Mouse (Mus musculus): ENCODE results near the gene Cfap97. TPM values are rescaled to one million over a fixed set of nuclear protein-coding genes. Genes with fewer than 3 reads are reported as not detected.

Cfap97 gene
- polyA plus RNA-seq, 1 experiment: 8.1 TPM

DNA sequence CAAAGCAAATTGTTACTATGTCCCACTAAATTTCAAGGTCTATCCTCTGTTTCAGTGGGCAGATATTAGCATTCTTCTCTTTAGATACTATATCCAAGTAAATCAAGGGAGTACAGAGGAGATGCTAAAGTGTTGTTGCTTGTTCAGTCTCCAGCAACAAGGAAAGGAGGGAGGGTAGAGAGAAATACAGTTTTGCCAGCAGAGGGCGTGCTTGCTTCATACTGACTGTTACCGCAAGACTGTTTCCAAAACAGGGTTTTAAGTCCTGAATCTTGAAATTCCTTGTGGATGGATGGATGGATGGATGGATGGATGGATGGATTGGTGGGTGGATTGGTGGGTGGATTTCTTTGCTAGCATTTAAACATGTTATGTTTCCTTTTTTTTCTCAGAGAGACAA lies 33.8 kb downstream of the Cfap97 start:
- DNase-seq: peak; percentile 57
- Histone ChIP-seq H3K4me3 (ENCODE audit: control insufficient read depth, insufficient read depth, low read length) (no peak overlapping the region), H3K27me3 (ENCODE audit: control insufficient read depth, insufficient read depth, low read length) (no peaks in the 10 kb centered on the region), H3K27ac (ENCODE audit: control insufficient read depth, insufficient read depth, low read length) (no peak overlapping the region), H3K36me3 (ENCODE audit: control insufficient read depth, insufficient read depth, low read length) (no peaks in the 10 kb centered on the region), H3K4me1 (replicated peaks; ENCODE audit: control insufficient read depth, insufficient read depth, low read length) (no peaks in the 10 kb centered on the region)
- 38% methylated on average over 2 of the region's 2 CpGs for WGBS
- TF ChIP-seq POLR2A (IDR thresholded peaks at IDR 0.05; ENCODE audit: control insufficient read depth, extremely low read depth, insufficient read depth, low read length, poor library complexity) (no peak), CTCF (IDR thresholded peaks at IDR 0.05; ENCODE audit: borderline replicate concordance, control insufficient read depth, extremely low read depth, insufficient read depth, low read length, poor library complexity) (no peak)

- 94% methylated on average over 8 of the region's 8 CpGs for WGBS
- no peak for DNase-seq
- peaks cover 15% of the 10 kb centered on the region for H3K36me3 ChIP-seq (ENCODE audit: control insufficient read depth, insufficient read depth, low read length)
- H3K4me3 ChIP-seq (ENCODE audit: control insufficient read depth, insufficient read depth, low read length): no peak overlapping the region
- no peaks in the 10 kb centered on the region for H3K27me3 ChIP-seq (ENCODE audit: control insufficient read depth, insufficient read depth, low read length)
- no peak for TF ChIP-seq CTCF (IDR thresholded peaks at IDR 0.05; ENCODE audit: borderline replicate concordance, control insufficient read depth, extremely low read depth, insufficient read depth, low read length, poor library complexity)
- TF ChIP-seq POLR2A (IDR thresholded peaks at IDR 0.05; ENCODE audit: control insufficient read depth, extremely low read depth, insufficient read depth, low read length, poor library complexity): no peak
- no peak overlapping the region for H3K27ac ChIP-seq (ENCODE audit: control insufficient read depth, insufficient read depth, low read length)
- H3K4me1 ChIP-seq (replicated peaks; ENCODE audit: control insufficient read depth, insufficient read depth, low read length): no peaks in the 10 kb centered on the region
Measured at GRCm38 (mm10) chr8:46193100-46193499, 41.5 kb downstream of the Cfap97 start.

DNA sequence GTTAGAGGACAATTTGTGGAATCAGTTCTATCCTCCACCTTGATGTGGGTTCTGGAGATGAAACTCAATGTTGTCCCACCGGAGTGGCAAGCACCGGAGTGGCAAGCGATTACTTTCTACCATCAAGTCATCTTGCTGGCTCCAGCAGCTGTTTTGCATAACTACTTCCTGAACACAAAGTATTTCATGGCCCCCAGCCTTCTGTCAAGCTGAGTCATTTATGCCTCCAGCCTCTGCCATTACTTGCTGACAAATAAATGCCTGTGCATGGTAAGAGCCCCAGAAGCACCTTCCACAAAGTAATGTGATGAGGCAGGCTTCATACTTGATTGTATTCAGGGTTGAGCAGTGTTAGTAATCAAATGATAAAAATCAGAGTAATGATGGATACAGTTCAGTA lies 45.3 kb downstream of the Cfap97 start:
- TF ChIP-seq POLR2A (IDR thresholded peaks at IDR 0.05; ENCODE audit: control insufficient read depth, extremely low read depth, insufficient read depth, low read length, poor library complexity): no peak
- no peak for TF ChIP-seq CTCF (IDR thresholded peaks at IDR 0.05; ENCODE audit: borderline replicate concordance, control insufficient read depth, extremely low read depth, insufficient read depth, low read length, poor library complexity)
- no peak overlapping the region for H3K4me3 ChIP-seq (ENCODE audit: control insufficient read depth, insufficient read depth, low read length)
- H3K27ac ChIP-seq (ENCODE audit: control insufficient read depth, insufficient read depth, low read length): no peak overlapping the region
- no peaks in the 10 kb centered on the region for H3K27me3 ChIP-seq (ENCODE audit: control insufficient read depth, insufficient read depth, low read length)
- H3K4me1 ChIP-seq (replicated peaks; ENCODE audit: control insufficient read depth, insufficient read depth, low read length): no peaks in the 10 kb centered on the region
- 84% methylated on average over 3 of the region's 3 CpGs for WGBS
- peaks cover 14% of the 10 kb centered on the region; the same call in 1 of the 2 replicates for H3K36me3 ChIP-seq (ENCODE audit: control insufficient read depth, insufficient read depth, low read length)
- DNase-seq: no peak

DNA sequence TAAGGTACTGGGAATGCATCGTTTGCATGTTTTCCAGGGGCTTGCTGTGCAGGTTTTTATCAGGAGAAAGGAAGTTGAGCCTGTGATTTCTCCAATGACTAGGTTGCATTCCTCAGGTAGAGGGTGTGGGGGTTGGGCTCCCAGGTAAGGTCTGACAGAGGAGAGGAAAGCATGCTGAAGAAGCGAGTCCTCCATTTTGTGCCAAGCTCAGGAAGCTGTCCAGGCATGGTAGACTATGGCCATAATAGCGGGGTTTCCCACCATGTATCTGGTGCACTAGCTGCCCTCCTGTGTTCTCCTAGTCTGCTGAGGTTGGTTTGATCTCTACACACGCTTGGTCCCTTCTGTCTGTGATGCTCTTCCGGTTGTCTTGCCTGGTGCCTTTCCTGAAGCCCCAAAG lies 46.1 kb downstream of the Cfap97 start:
- Histone ChIP-seq H3K4me1 (replicated peaks; ENCODE audit: control insufficient read depth, insufficient read depth, low read length) (no peaks in the 10 kb centered on the region), H3K36me3 (ENCODE audit: control insufficient read depth, insufficient read depth, low read length) (peaks cover 8% of the 10 kb centered on the region; the same call in 1 of the 2 replicates), H3K4me3 (ENCODE audit: control insufficient read depth, insufficient read depth, low read length) (no peak overlapping the region), H3K27me3 (ENCODE audit: control insufficient read depth, insufficient read depth, low read length) (no peaks in the 10 kb centered on the region), H3K27ac (ENCODE audit: control insufficient read depth, insufficient read depth, low read length) (no peak overlapping the region)
- WGBS: 94% methylated on average over 5 of the region's 5 CpGs
- no peak for DNase-seq
- TF ChIP-seq POLR2A (IDR thresholded peaks at IDR 0.05; ENCODE audit: control insufficient read depth, extremely low read depth, insufficient read depth, low read length, poor library complexity): no peak
- TF ChIP-seq CTCF (IDR thresholded peaks at IDR 0.05; ENCODE audit: borderline replicate concordance, control insufficient read depth, extremely low read depth, insufficient read depth, low read length, poor library complexity): no peak

DNA sequence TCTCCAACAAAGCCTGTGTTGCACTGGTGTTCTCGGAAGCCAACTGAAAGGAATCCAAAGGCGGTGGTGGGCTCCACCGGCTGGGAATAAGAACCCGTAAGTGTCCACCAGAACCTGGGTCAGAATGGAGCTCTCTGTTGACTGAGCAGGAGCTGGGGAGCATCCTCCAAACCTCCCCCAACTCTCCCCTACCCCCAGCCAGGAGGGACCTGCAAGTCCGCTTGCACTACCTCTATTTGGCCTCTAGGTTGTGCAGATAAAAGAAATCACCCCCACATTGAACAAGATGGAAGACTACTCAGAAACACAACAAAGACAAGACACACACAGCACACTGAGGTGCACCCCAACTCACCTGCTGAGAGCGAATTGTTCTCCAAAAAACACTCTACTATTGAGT lies 50.8 kb downstream of the Cfap97 start:
- Histone ChIP-seq H3K27ac (ENCODE audit: control insufficient read depth, insufficient read depth, low read length) (no peak overlapping the region), H3K4me3 (ENCODE audit: control insufficient read depth, insufficient read depth, low read length) (no peak overlapping the region), H3K4me1 (replicated peaks; ENCODE audit: control insufficient read depth, insufficient read depth, low read length) (no peaks in the 10 kb centered on the region), H3K36me3 (ENCODE audit: control insufficient read depth, insufficient read depth, low read length) (peaks cover 6% of the 10 kb centered on the region), H3K27me3 (ENCODE audit: control insufficient read depth, insufficient read depth, low read length) (no peaks in the 10 kb centered on the region)
- TF ChIP-seq POLR2A (IDR thresholded peaks at IDR 0.05; ENCODE audit: control insufficient read depth, extremely low read depth, insufficient read depth, low read length, poor library complexity) (no peak), CTCF (IDR thresholded peaks at IDR 0.05; ENCODE audit: borderline replicate concordance, control insufficient read depth, extremely low read depth, insufficient read depth, low read length, poor library complexity) (no peak)
- WGBS: 96% methylated on average over 6 of the region's 6 CpGs
- DNase-seq: peak; percentile 8

- TF ChIP-seq POLR2A (IDR thresholded peaks at IDR 0.05; ENCODE audit: control insufficient read depth, extremely low read depth, insufficient read depth, low read length, poor library complexity) (no peak), CTCF (IDR thresholded peaks at IDR 0.05; ENCODE audit: borderline replicate concordance, control insufficient read depth, extremely low read depth, insufficient read depth, low read length, poor library complexity) (no peak)
- peaks cover 19% of the 10 kb centered on the region for H3K36me3 ChIP-seq (ENCODE audit: control insufficient read depth, insufficient read depth, low read length)
- no peak overlapping the region for H3K27ac ChIP-seq (ENCODE audit: control insufficient read depth, insufficient read depth, low read length)
Measured at GRCm38 (mm10) chr8:46204301-46204700, 52.7 kb downstream of the Cfap97 start.

More at GRCm38 (mm10) chr8:46204301-46204700, 52.7 kb downstream of the Cfap97 start:
- no peaks in the 10 kb centered on the region for H3K27me3 ChIP-seq (ENCODE audit: control insufficient read depth, insufficient read depth, low read length)
- WGBS: 91% methylated on average over 3 of the region's 3 CpGs
- no peak overlapping the region for H3K4me3 ChIP-seq (ENCODE audit: control insufficient read depth, insufficient read depth, low read length)
- DNase-seq: no peak
- peaks cover 5% of the 10 kb centered on the region; the same call in 1 of the 2 replicates for H3K4me1 ChIP-seq (replicated peaks; ENCODE audit: control insufficient read depth, insufficient read depth, low read length)

Data from thymus, adult 2 months (tissue).